Mouse (Mus musculus) C2C12 (cell line): ENCODE data around the gene Nos2. TPM values are rescaled to one million over a fixed set of nuclear protein-coding genes. Genes with fewer than 3 reads are reported as not detected.
"Not testable (repeated sequence)": the region's sequence is repeated elsewhere in the genome, so short reads cannot be mapped to it uniquely, and the experiment has no call there.

Source experiments
- H3K27me3 ChIP-seq: one replicate; pipeline ENCODE4 v1.6.1; 2011; ENCODE audit not compliant: control insufficient read depth, insufficient read depth, insufficient read length
- H3K36me3 ChIP-seq: one replicate; pipeline ENCODE4 v1.6.1; 2011; ENCODE audit not compliant: control insufficient read depth, insufficient read depth
- H3K4me3 ChIP-seq: one replicate; pipeline ENCODE4 v1.5.1; 2011; ENCODE audit warnings: mild to moderate bottlenecking, control low read depth; ENCODE audit not compliant: poor library complexity, insufficient read depth, severe bottlenecking
- H3K79me2 ChIP-seq: one replicate; pipeline ENCODE4 v1.6.1; 2011; ENCODE audit not compliant: control insufficient read depth, insufficient read depth
- H3K79me3 ChIP-seq: one replicate; pipeline ENCODE4 v1.6.1; 2011; ENCODE audit warnings: low read depth, control low read depth
- H3ac ChIP-seq: one replicate; pipeline ENCODE3; 2011; ENCODE audit warnings: low read depth; ENCODE audit not compliant: control insufficient read depth, insufficient read length
- CEBPB ChIP-seq: IDR thresholded peaks from one replicate; pipeline ENCODE4 v1.6.1; 2011; ENCODE audit warnings: low read depth, mild to moderate bottlenecking, control low read depth, moderate library complexity
- CTCF ChIP-seq: IDR thresholded peaks from one replicate; pipeline ENCODE4 v1.5.1; 2011; ENCODE audit not compliant: control insufficient read depth, insufficient read depth, insufficient read length
- FOSL1 ChIP-seq: IDR thresholded peaks from one replicate; pipeline ENCODE4 v1.8.0; 2011; ENCODE audit warnings: mild to moderate bottlenecking, low read length; ENCODE audit not compliant: poor library complexity, insufficient read depth, severe bottlenecking
- MAX ChIP-seq: IDR thresholded peaks from one replicate; pipeline ENCODE4 v1.6.1; 2011; ENCODE audit warnings: mild to moderate bottlenecking, control low read depth
- MYOD1 ChIP-seq: IDR thresholded peaks from one replicate; pipeline ENCODE4 v1.6.1; 2011; ENCODE audit warnings: low read depth; ENCODE audit not compliant: control insufficient read depth, insufficient read length
- MYOG ChIP-seq: IDR thresholded peaks from one replicate; pipeline ENCODE4 v1.6.1; 2011; ENCODE audit not compliant: control insufficient read depth, insufficient read length; ENCODE audit errors: extremely low read depth
- USF1 ChIP-seq: IDR thresholded peaks from one replicate; pipeline ENCODE4 v1.6.1; 2011; ENCODE audit warnings: low read depth, mild to moderate bottlenecking, control low read depth, moderate library complexity
- polyA plus RNA-seq: library from polyadenylated mRNA; unstranded; fragments of >200 nt; fragmentation: generic; extraction: Trizol; gene quantifications from one replicate; pipeline ENCODE4 v1.2.1, GENCODE M21; 2012; ENCODE audit warnings: missing spikeins

Gene Nos2
- polyA plus RNA-seq, 1 experiment, result 0.02 TPM

DNA sequence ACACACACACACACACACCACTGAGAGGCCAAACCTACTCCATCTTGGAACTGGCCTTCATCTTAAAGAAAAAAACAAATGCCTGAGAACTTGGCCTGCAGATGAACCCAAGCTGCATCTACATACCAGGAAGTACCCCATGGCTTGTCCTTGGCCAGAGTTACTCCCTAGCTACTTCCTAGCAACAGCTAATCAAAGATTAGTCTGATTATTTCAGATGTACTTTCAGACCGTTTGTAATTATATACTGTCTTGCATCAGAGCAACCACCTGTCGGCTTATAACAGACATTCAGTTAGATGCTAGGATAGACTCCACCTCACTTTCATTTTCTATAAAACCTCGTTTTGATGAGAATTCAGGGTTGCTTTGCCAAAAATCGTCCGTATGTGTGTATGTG is 85.8 kb downstream of the Nos2 start:
- Histone ChIP-seq H3K27me3 (no peaks in the 10 kb centered on the region), H3K4me3 (no peak overlapping the region), H3ac (no peak overlapping the region), H3K79me2 (no peaks in the 10 kb centered on the region), H3K36me3 (no peaks in the 10 kb centered on the region), H3K79me3 (no peaks in the 10 kb centered on the region)
- TF ChIP-seq MAX (no peak), USF1 (no peak), MYOD1 (no peak), CTCF (no peak), CEBPB (no peak), MYOG (no peak), FOSL1 (no peak)

DNA sequence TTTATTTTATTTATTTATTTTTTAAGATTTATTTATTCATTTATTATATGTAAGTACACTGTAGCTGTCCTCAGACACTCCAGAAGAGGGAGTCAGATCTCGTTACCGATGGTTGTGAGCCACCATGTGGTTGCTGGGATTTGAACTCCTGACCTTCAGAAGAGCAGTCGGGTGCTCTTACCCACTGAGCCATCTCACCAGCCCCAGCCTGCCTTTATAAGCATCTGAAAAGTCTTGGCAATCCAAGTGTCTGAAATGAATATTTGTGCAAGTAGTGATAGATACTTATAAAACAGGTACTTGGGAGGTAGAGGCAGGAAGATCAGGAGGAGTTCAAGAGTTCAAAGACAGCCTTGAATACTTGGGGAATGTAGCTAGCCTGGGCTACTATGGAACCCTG is 86.8 kb downstream of the Nos2 start:
- not testable (repeated sequence) for H3ac ChIP-seq, H3K79me2 ChIP-seq, H3K27me3 ChIP-seq, H3K79me3 ChIP-seq, H3K36me3 ChIP-seq, H3K4me3 ChIP-seq

DNA sequence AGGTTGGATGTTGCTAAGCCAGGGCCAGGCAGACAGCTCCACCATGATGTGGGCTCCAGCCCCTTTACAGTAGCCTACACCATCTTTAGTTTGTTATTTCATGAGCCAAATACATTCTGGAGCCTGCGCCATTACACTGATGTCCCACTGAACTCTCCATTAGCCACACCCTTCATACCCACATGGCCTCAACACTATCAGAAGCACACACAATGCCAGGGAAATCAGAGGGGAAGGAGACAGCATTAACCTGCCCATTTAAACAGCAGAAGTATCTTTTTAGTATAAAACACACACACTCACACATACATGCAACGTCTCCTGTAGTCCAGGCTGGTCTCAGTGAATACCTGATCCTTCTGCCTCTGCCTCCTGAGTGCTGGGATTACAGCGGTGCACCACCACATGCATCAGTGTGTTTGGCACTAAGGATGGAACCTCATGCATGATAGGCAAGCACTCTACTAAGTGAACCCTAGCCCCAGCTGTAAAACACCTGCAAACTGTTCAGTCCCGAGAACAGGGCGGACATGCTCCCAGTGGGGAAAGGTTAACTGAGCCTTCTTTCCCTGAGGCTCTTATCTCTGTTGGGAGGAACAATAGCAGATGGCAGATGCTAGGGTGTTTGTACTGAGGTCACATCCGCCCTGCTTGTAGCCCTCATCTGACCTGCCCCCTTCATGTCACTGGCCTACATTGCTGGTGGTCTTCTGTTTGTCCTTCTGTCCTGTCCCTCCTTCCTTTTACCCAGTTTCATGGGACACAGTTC is 87.6 kb downstream of the Nos2 start:
- TF ChIP-seq MYOD1 (no peak), CEBPB (no peak), MAX (no peak), CTCF (no peak), FOSL1 (no peak), MYOG (no peak), USF1 (no peak)
- Histone ChIP-seq H3K27me3 (no peaks in the 10 kb centered on the region), H3K79me2 (no peaks in the 10 kb centered on the region), H3K4me3 (no peak overlapping the region), H3K79me3 (no peaks in the 10 kb centered on the region), H3K36me3 (no peaks in the 10 kb centered on the region), H3ac (no peak overlapping the region)

DNA sequence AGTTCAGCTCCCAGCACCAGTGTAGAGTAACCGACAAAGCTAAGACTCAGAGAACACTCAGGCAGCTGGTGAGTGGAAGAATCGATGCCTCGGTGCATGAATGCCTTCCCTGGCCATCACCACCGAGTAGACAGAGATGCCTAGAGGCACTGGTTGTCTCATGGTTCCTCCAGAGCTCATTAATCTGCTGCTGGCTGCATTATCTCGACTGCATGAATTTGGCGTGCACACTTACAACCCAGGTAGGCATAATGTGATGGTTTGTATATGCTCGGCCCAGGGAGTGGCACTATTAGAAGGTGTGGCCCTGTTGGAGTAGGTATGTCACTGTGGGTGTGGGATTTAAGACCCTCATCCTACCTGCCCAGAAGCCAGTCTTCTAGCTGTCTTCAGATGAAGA is 88.3 kb downstream of the Nos2 start:
- H3K79me3 ChIP-seq, result no peaks in the 10 kb centered on the region
- no peak overlapping the region for H3K4me3 ChIP-seq
- no peak overlapping the region for H3ac ChIP-seq
- no peaks in the 10 kb centered on the region for H3K27me3 ChIP-seq
- TF ChIP-seq USF1 (no peak), CTCF (no peak), CEBPB (no peak), FOSL1 (no peak), MYOG (no peak), MYOD1 (no peak), MAX (no peak)
- H3K79me2 ChIP-seq, result no peaks in the 10 kb centered on the region
- no peaks in the 10 kb centered on the region for H3K36me3 ChIP-seq

Other genes with a start within 250 kb of the Nos2 start
- gene Nlk, start 223.4 kb upstream of the Nos2 start, polyA plus RNA-seq, result 5.9 TPM
- 29.8 TPM for gene Ccnq, start 169.1 kb upstream of the Nos2 start, polyA plus RNA-seq
- gene Lyrm9, start 94.2 kb upstream of the Nos2 start, polyA plus RNA-seq, result 23.7 TPM
- gene Lgals9, start 64.2 kb downstream of the Nos2 start, polyA plus RNA-seq, result 22.7 TPM
- 4.8 TPM for gene Ksr1, start 225.6 kb downstream of the Nos2 start, polyA plus RNA-seq